Mouse (Mus musculus): ENCODE data around the gene Tut1.

GRCm38 (mm10) chr19:8975491-8975890, 21.8 kb downstream of the Tut1 start:
- TF ChIP-seq CTCF (IDR thresholded peaks at IDR 0.05; ENCODE audit: control insufficient read depth, insufficient read depth, insufficient read length) (no peak), MYOD1 (IDR thresholded peaks at IDR 0.05; ENCODE audit: control insufficient read depth, insufficient read length, low read depth) (no peak), CEBPB (IDR thresholded peaks at IDR 0.05; ENCODE audit: low read depth) (no peak), USF1 (IDR thresholded peaks at IDR 0.05; ENCODE audit: low read depth) (no peak), MYOG (IDR thresholded peaks at IDR 0.05; ENCODE audit: control insufficient read depth, extremely low read depth, insufficient read length) (no peak), MAX (IDR thresholded peaks at IDR 0.05) (no peak), FOSL1 (IDR thresholded peaks at IDR 0.05; ENCODE audit: insufficient read depth, low read length, poor library complexity, severe bottlenecking) (no peak)
